Mouse (Mus musculus) liver, embryonic 14.5 days (tissue): ENCODE results near the gene Nos1ap. TPM values are rescaled to one million over a fixed set of nuclear protein-coding genes. Genes with fewer than 3 reads are reported as not detected.
A peak's percentile ranks its signal among the peaks of the same experiment; 100 is the strongest.

Experiments
- ATAC-seq: fragments of 200-750 bp; cut with Nextera tagmentation; 2 replicates; pipeline ENCODE4 v1.8.0; 2017; ENCODE audit warnings: moderate number of reproducible peaks, mild to moderate bottlenecking, moderate library complexity; ENCODE audit not compliant: insufficient read depth
- DNase-seq, 3 experiments: peaks; one replicate each; pipeline ENCODE4 v3.0.0-alpha.2; 2012 to 2013; ENCODE audit warnings: low read depth in 3 of 3, low spot score in 3 of 3
- H3K27ac ChIP-seq: fragments of 300-500 bp; sonication (generic); 2 replicates; pipeline ENCODE4 v1.5.1; 2014; ENCODE audit warnings: moderate library complexity, mild to moderate bottlenecking, control low read depth, inconsistent platforms
- H3K27me3 ChIP-seq: fragments of 300-500 bp; sonication (generic); 2 replicates; pipeline ENCODE4 v1.6.1; 2014; ENCODE audit warnings: mild to moderate bottlenecking, low read length, moderate library complexity; ENCODE audit not compliant: control insufficient read depth, insufficient read depth
- H3K36me3 ChIP-seq: fragments of 300-500 bp; sonication (generic); replicated peaks from 2 replicates; pipeline ENCODE4 v1.6.1; 2014; ENCODE audit warnings: low read depth; ENCODE audit not compliant: control insufficient read depth, insufficient read depth
- H3K4me1 ChIP-seq, 2 experiments: fragments of 200-500 bp in 1 of 2; fragments of 300-500 bp in 1 of 2; sonication (generic) in 1 of 2; replicated peaks; 2 replicates each; pipeline ENCODE4 v1.6.1; 2012 to 2014; ENCODE audit warnings: antibody characterized with exemption in 1 of 2, inconsistent platforms in 1 of 2, low read length in 1 of 2; ENCODE audit not compliant: control insufficient read depth in 2 of 2, insufficient read depth in 2 of 2
- H3K4me2 ChIP-seq: fragments of 300-500 bp; sonication (generic); 2 replicates; pipeline ENCODE4 v1.6.1; 2014; ENCODE audit warnings: low read depth, mild to moderate bottlenecking, control low read depth, moderate library complexity
- H3K4me3 ChIP-seq, 2 experiments: fragments of 200-500 bp in 1 of 2; fragments of 300-500 bp in 1 of 2; sonication (generic) in 1 of 2; 2 replicates each; pipeline ENCODE4 v1.5.1; 2012 to 2014; ENCODE audit warnings: low read depth in 2 of 2, low read length in 2 of 2, mild to moderate bottlenecking in 2 of 2, control low read depth in 1 of 2, inconsistent platforms in 1 of 2, moderate library complexity in 1 of 2; ENCODE audit not compliant: insufficient read depth in 1 of 2
- H3K9ac ChIP-seq: fragments of 300-500 bp; sonication (generic); replicated peaks from 2 replicates; pipeline ENCODE4 v1.6.1; 2014; ENCODE audit warnings: mild to moderate bottlenecking, control low read depth, moderate library complexity
- H3K9me3 ChIP-seq: fragments of 300-500 bp; sonication (generic); 2 replicates; pipeline ENCODE4 v1.6.1; 2016; ENCODE audit warnings: low read length, mixed read lengths; ENCODE audit not compliant: control insufficient read depth
- CTCF ChIP-seq: IDR thresholded peaks from 2 replicates; pipeline ENCODE4 v1.5.1; 2016; ENCODE audit warnings: antibody characterized with exemption, low read depth, control low read depth
- EP300 ChIP-seq: IDR thresholded peaks from 2 replicates; pipeline ENCODE4 v1.6.1; 2016; ENCODE audit warnings: antibody characterized with exemption, low read depth
- WGBS: fragments of 180-500 bp; shearing (Covaris S2); extraction: QIAGEN DNeasy Blood & Tissue Kit; methylation state at CpG from one replicate; pipeline ENCODE4 v1.1.7; 2014; ENCODE audit not compliant: insufficient replicate concordance; 5-methylcytosine and 5-hydroxymethylcytosine counted together
- polyA plus RNA-seq, 2 experiments: library from polyadenylated mRNA; depleted of rRNA in 1 of 2; stranded (reverse) in 1 of 2; unstranded in 1 of 2; fragments of >200 nt; fragmentation: Nextera tagmentation in 1 of 2; extraction: Ambion mirVana in 1 of 2; gene quantifications; 2 replicates each; pipeline versions ENCODE4 v1.2.1 to v1.2.3; 2012 to 2014

Nos1ap gene
- polyA plus RNA-seq, 2 experiments: 1.8 to 2.2 TPM

GRCm38 (mm10) chr1:170608461-170609071 is 18.9 kb upstream of the Nos1ap start:
- peaks cover 35 to 38% of the 10 kb centered on the region in 2 experiments for H3K4me1 ChIP-seq
- WGBS: 59% methylated on average over 3 of the region's 3 CpGs
- H3K9me3 ChIP-seq: no peaks in the 10 kb centered on the region
- H3K27me3 ChIP-seq: no peaks in the 10 kb centered on the region; the same call in 1 of the 2 replicates
- H3K9ac ChIP-seq: no peak overlapping the region
- peak overlapping the region; percentile 45 for H3K27ac ChIP-seq
- H3K4me2 ChIP-seq: no peak overlapping the region
- DNase-seq: no peak
- TF ChIP-seq EP300 (no peak), CTCF (no peak)
- H3K4me3 ChIP-seq: no peak overlapping the region
- no peaks in the 10 kb centered on the region for H3K36me3 ChIP-seq
- no peak for ATAC-seq

GRCm38 (mm10) chr1:170607231-170607917 is 17.7 kb upstream of the Nos1ap start:
- no peak for TF ChIP-seq EP300
- no peak for TF ChIP-seq CTCF
- Histone ChIP-seq H3K4me3 (no peak overlapping the region), H3K4me1 (peaks cover 35 to 38% of the 10 kb centered on the region in 2 experiments), H3K27me3 (no peaks in the 10 kb centered on the region; the same call in 1 of the 2 replicates), H3K9me3 (no peaks in the 10 kb centered on the region), H3K9ac (no peak overlapping the region), H3K27ac (no peak overlapping the region), H3K4me2 (no peak overlapping the region), H3K36me3 (no peaks in the 10 kb centered on the region)
- 84% methylated on average over 8 of the region's 8 CpGs for WGBS
- DNase-seq (no peak), ATAC-seq (no peak)

- DNase-seq: no peak
- WGBS: 65% methylated on average over 21 of the region's 21 CpGs
- TF ChIP-seq EP300 (no peak), CTCF (no peak)
Measured at GRCm38 (mm10) chr1:170605228-170606001, 15.8 kb upstream of the Nos1ap start.

GRCm38 (mm10) chr1:170594575-170594974 is 4.9 kb upstream of the Nos1ap start:
- H3K4me2 ChIP-seq: no peak overlapping the region
- H3K27me3 ChIP-seq: peaks cover 3% of the 10 kb centered on the region; the same call in 1 of the 2 replicates
- TF ChIP-seq EP300: no peak
- no peak for TF ChIP-seq CTCF
- peaks cover 0 to 2% of the 10 kb centered on the region in 2 experiments; a peak in 1 of 4 replicates for H3K4me1 ChIP-seq
- ATAC-seq: no peak
- no peak overlapping the region for H3K9ac ChIP-seq
- no peaks in the 10 kb centered on the region for H3K36me3 ChIP-seq
- no peak overlapping the region for H3K4me3 ChIP-seq
- WGBS: 80% methylated on average over 7 of the region's 7 CpGs
- no peak for DNase-seq
- no peak overlapping the region for H3K27ac ChIP-seq
- H3K9me3 ChIP-seq: no peaks in the 10 kb centered on the region; the same call in 1 of the 2 replicates

More at GRCm38 (mm10) chr1:170605228-170606001, 15.8 kb upstream of the Nos1ap start:
- H3K36me3 ChIP-seq: no peaks in the 10 kb centered on the region
- H3K27ac ChIP-seq: no peak overlapping the region
- H3K4me2 ChIP-seq: no peak overlapping the region
- no peak overlapping the region for H3K4me3 ChIP-seq
- H3K27me3 ChIP-seq: no peaks in the 10 kb centered on the region; the same call in 1 of the 2 replicates
- no peak overlapping the region for H3K9ac ChIP-seq
- H3K4me1 ChIP-seq: peaks cover 20% of the 10 kb centered on the region in 2 experiments
- H3K9me3 ChIP-seq: no peaks in the 10 kb centered on the region
- ATAC-seq: no peak
